Mouse (Mus musculus) urinary bladder, adult 18-20 months (tissue): ENCODE measurements around the gene Ak4.
"Not testable (repeated sequence)": the region's sequence is repeated elsewhere in the genome, so short reads cannot be mapped to it uniquely, and the experiment has no call there.

Experiments used
- DNase-seq, 2 experiments: peaks; one replicate each; pipeline ENCODE4 v3.0.0; 2022; ENCODE audit warnings: low spot score in 2 of 2, mixed read lengths in 2 of 2

The Ak4 gene

GRCm38 (mm10) chr4:101423571-101423970, 4.5 kb downstream of the Ak4 start:
- no peak for DNase-seq

- DNase-seq, result no peak
These were observed 5.4 kb downstream of the Ak4 start for GRCm38 (mm10) chr4:101424495-101424894.

- DNase-seq, result no peak
These were observed 6.0 kb downstream of the Ak4 start for GRCm38 (mm10) chr4:101425119-101425518.

- DNase-seq, result no peak
These were observed 6.6 kb downstream of the Ak4 start for GRCm38 (mm10) chr4:101425666-101426065.

- no peak for DNase-seq
These were observed 7.5 kb downstream of the Ak4 start for GRCm38 (mm10) chr4:101426566-101426965.

DNA sequence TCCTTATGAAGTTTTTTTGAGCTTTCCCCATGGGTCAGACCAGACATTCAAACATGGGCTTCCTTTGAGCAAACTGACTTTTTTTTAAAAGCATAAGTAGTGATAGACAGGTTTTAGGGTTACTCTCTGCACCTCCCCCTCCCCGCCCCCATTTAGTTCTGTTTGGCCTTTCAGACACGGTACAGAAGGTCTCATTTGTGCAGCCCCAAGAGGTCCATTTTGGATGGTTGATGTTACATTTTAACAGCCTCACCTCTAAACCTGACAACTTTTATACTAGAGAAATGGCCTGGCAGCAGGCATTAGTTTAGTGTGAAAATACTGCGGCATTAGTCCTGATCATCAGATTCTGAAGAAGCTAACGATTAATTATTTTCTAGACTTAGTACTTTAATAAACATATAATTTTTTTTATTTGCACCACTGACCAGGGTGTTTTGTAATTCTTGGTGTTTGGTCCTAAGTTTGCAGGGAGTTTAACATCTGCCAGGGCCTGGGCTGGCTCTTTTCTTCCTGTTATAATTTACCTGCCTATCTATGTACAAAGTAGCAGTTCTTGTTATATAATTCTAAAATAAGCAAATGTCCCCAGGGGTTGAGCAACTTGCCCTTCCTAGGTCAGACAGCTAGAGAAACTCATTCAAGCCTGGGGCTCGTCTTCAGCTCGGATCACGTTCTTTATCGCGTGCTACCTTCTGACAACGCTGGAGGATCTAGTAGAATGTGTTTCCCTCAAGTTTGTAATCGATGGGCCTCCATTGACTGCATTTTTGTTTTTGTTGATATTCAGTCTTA, 9.0 kb downstream of the Ak4 start:
- DNase-seq, result no peak

DNA sequence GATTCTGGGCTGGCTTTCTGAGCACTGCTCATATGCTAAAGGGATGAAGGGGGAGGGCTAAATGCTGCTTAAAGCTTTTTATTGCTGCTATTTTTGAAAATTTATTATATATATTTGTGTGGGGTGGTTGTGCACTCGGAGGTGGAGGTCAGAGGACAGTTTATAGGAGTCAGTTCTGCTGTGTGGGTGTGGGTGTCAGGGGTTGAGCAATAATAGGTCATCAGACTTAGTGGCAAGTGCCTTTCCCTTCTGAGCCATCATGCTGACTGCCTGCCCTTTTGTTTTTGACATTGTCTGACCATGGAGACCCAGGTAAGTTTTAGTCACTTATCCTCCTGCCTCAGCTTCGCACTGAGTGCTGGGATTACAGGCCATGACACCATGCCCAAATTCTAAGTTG, 10.0 kb downstream of the Ak4 start:
- DNase-seq, result no peak

DNA sequence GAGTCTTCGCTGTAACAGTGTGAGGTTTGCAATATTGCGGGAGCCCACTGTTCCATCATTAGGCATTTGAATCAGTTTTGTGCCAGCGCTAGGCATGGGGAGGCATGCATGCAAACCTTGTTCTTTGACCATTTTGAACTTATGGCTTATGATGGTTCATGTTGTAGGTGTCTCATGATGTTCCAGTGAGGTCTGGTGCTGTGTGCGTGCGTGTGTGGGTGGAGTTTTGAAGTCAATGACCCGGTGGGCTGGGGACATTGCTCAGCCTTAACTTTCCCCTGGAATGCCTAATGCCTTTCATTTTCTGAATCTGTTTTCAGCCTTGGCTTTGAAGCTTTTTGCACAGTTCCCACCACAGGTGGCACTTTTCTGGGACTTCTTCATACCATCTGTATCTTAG, 10.9 kb downstream of the Ak4 start:
- no peak for DNase-seq

DNA sequence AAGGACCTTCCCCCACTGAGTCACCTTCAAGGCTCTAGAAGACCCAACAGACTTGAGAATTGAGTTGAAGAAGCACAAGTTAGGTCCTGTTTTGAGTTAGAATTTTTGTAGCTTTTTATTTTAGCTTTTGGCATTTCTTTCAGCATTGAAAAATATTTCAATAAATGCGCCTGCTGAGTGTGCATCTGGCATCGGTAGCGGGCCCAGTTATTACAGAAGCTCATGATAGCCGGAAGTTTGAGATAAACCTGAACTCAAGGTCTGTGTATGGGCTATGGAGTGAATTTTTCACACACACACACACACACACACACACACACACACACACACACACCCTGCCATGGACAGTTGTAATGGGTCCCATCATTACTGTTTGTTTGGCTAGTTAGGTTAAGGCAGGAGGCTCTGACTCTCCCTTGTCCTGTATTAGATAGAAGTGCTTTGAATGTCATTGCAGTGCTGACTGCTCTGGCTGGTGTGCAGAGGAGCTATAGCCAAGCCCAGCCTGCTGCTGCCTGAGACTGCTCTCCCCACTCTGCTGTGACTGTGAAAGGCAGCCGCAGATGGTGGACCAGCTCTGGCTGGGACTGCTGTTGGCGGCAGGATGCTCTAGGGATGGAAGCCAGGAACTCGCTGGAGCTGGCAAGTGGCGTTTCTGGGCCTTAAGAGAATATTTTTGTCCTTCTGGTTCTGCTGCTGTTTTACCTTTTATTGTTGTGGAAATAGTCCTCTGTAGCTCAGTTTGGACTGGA, 17.9 kb downstream of the Ak4 start:
- no peak for DNase-seq

GRCm38 (mm10) chr4:101438271-101438670, 19.2 kb downstream of the Ak4 start:
- no peak for DNase-seq

GRCm38 (mm10) chr4:101439738-101440389, 20.8 kb downstream of the Ak4 start:
- no peak for DNase-seq

- no peak for DNase-seq
These were observed 23.7 kb downstream of the Ak4 start for GRCm38 (mm10) chr4:101442791-101443190.

GRCm38 (mm10) chr4:101443419-101443991, 24.4 kb downstream of the Ak4 start:
- DNase-seq, result no peak

DNA sequence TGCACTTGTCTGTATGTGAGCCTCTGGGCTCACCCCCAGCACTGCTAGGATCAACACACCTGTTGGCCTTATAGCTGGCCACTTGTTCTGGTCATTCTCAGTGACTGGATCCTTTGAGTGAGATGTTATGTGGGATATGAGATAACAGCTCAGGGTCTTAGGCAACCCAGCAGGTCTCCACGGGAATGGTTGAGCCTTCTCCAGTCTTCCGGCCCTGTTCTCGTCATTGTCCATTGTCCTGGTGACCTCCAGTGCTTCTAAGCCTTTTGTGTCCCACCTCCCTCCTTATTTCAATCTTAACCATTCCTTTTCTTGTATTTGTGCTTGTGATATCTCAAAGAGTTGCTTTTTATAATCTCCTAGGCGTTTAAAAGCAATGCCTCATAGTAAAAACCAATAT, 26.6 kb downstream of the Ak4 start:
- DNase-seq, result no peak

- not testable (repeated sequence) for DNase-seq
These were observed 27.5 kb downstream of the Ak4 start for GRCm38 (mm10) chr4:101446606-101447005.

GRCm38 (mm10) chr4:101448701-101449100, 29.6 kb downstream of the Ak4 start:
- no peak for DNase-seq

DNA sequence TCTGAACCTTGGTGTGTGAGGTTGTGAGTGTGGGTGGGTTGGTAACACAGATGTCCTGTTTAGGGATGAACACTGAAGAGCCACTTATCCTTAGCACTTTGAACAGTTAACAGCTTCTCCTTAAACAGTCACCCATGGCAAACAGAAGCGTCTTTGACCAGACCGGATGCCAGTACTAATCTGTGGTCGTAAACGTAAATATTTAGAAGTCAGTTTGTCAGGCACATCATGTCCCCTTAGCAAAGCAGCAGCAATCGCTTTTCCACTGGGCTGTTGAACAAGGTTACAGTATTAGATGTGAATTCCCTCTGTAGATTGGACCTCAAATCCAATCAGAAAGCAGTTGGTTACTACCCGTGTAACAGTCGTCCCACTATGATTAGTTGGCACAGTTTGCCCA, 30.3 kb downstream of the Ak4 start:
- no peak for DNase-seq

DNA sequence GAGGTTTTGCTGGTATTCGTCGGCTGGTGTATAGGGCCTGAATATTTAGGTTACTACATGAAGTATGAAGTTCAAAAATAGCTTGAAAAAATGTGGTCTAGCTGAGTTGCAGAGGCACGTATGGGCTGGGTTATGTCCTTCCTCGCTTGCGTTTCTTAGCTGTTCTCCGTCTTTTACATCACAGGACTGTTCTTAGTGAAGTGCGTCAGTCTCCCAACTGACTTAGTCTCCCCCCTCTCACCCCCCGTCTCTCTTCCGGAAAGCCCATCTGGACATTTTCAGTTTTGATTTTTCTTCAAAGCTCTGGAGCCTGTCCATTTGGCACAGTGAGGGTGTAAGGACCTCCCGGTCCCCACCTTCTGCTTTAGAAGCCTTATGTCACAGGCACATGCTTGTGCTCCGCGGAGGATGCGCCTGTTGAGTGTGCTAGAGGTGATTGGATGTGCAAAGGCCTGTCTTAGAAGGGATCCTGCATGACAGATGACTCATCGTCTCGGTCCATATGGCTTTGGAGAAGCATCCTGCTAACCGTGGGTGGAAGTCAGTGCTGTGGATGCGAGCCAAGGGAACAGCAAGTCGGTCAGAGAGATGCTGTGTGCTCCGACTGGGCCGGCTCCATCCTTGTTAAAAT, 31.2 kb downstream of the Ak4 start:
- no peak for DNase-seq

GRCm38 (mm10) chr4:101451089-101451488, 32.0 kb downstream of the Ak4 start:
- DNase-seq, result no peak

- DNase-seq, result no peak
These were observed 33.8 kb downstream of the Ak4 start for GRCm38 (mm10) chr4:101452829-101453228.

GRCm38 (mm10) chr4:101457176-101457575, 38.1 kb downstream of the Ak4 start:
- no peak for DNase-seq

DNA sequence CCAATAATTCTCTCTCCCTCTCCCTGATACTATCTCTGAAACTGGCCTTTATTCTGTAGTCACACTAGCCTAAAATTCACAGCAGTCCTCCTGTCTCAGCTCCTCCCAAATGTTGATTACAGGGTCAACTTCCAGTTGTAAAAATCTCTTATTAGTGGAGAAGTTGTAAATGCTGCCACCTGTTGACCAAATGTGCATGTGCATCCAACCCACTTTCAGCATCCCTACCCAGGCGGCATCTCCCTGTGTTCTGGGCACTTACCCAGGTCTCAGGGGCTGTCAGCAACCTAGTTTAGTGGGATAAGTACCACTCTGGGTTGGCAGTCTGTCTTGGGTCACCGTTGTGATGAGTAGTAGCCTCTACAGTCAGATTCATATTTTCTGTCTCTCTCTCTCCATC, 39.3 kb downstream of the Ak4 start:
- peak in 1 of 2 experiments; percentile 25 for DNase-seq
